In the genomic region with DNA sequence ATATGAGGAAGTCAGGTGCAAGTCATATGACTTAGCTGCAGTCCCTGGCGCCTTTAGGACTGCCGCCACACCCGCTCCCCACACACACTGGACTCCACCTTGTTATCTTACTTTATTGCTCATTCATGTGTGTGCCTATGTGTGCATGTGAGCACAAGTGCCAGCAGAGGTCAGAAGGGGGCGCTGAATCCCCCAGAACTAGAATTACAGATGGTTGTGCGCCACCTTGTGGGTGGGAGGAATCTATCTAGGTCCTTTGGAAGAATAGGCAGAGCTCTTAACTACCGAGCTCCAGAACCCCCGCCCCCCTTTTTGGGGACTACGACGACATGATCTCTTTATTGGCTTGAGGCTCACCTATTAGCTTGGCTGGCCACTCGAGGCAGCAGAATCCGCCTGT, we compare ENCODE assay signal across 13 mouse cellular contexts. TPM values are rescaled to one million over a fixed set of nuclear protein-coding genes. Genes with fewer than 3 reads are reported as not detected.
DNase-seq lines count a peak whose midpoint lies in the region; ATAC-seq and TF ChIP-seq lines count a peak whose summit lies in the region.
"Had no signal": no experiment of that assay in that cellular context is flagged by ENCODE, and none has a peak within 500 bp of the region (broad histone marks: within the 10 kb centered on the region; RNA-seq: fewer than 3 reads in every experiment).

No protein-coding gene starts in this region.

- peak; percentile 30; the same call in 1 of the 2 replicates for TF ChIP-seq CTCF in bone marrow, adult 2 months (IDR thresholded peaks at IDR 0.05; ENCODE audit: control insufficient read depth, insufficient read depth, low read length)

- intact Hi-C loops in left cerebral cortex, postnatal 4 days (cut with DNase I): no loop called here
- intact Hi-C loops in left cerebral cortex, postnatal 36 days (cut with DNase I): no loop called here

- no peak for ATAC-seq in CD4-positive, CD25-positive, alpha-beta regulatory T cell, adult 4 months
- ATAC-seq in megakaryocyte, adult 5-6 weeks (ENCODE audit: poor library complexity, severe bottlenecking): no peak
- ATAC-seq: forebrain, embryonic 14.5 days had no signal

- no peak overlapping the region for H3K27ac ChIP-seq in bone marrow, adult 2 months (ENCODE audit: control insufficient read depth, insufficient read depth, low read depth, low read length, poor library complexity)
- H3K27ac ChIP-seq: macrophage had no signal

- WGBS in bone marrow, adult 2 months: 90% methylated on average over 11 of the region's 11 CpGs

- H3K4me3 ChIP-seq in bone marrow, adult 2 months (replicated peaks; ENCODE audit: control insufficient read depth, low read depth, low read length): no peak overlapping the region

- H3K4me1 ChIP-seq in bone marrow, adult 2 months (ENCODE audit: control insufficient read depth, insufficient read depth, low read length): no peaks in the 10 kb centered on the region

- TF ChIP-seq POLR2A in bone marrow, adult 2 months (IDR thresholded peaks at IDR 0.05; ENCODE audit: borderline replicate concordance, control insufficient read depth, low read depth, low read length): no peak

- DNase-seq in CD4-positive, CD25-positive, alpha-beta regulatory T cell, adult 2 months (ENCODE audit: low read depth, low spot score): peak; percentile 42
- DNase-seq in left cerebral cortex, postnatal 4 days: peak; percentile 46
- DNase-seq in left cerebral cortex, postnatal 36 days (ENCODE audit: low spot score in 2 of 2): no peak
- DNase-seq in 3134 (ENCODE audit: extremely low read depth, insufficient read length, low spot score): peak; percentile 20
- DNase-seq in adrenal gland, postnatal 10 days: no peak
- DNase-seq: cerebellum, adult 18-20 months; heart, adult 18-20 months; right cerebral cortex, adult 18-20 months had no signal

RNA-seq across cellular contexts. Expression of gene Mkrn1, which starts 39.8 kb away (rescaled TPM):
- 10 to 100 TPM; 49.7 to 52.2 TPM for polyA plus RNA-seq in CD4-positive, CD25-positive, alpha-beta regulatory T cell, adult 4 months (2017; shearing (Covaris generic))
- total RNA-seq in left cerebral cortex, postnatal 4 days (2021): 100 to 1,000 TPM; 178 to 181 TPM
- 100 to 1,000 TPM; 131 to 151 TPM for total RNA-seq in left cerebral cortex, postnatal 36 days (2021)
- polyA plus RNA-seq in bone marrow, adult 2 months (2011; ENCODE audit: insufficient read depth, insufficient read length, low replicate concordance, missing spikeins): 291 and 446 TPM in 2 replicates
- total RNA-seq in megakaryocyte, adult 5-6 weeks (2015): 108 and 111 TPM in 2 replicates
- 75.5 and 82.8 TPM in 2 replicates for total RNA-seq in megakaryocyte, adult 5-6 weeks (2017)
- 10 to 100 TPM; 70.7 to 71.5 TPM for total RNA-seq in adrenal gland, postnatal 10 days (2021)

Comparison
In these comparisons a context has a peak if more than half of its experiments do, and no peak if none do; other contexts are left out.
1. DNase-seq: peak in CD4-positive, CD25-positive, alpha-beta regulatory T cell, adult 2 months (single experiment), left cerebral cortex, postnatal 4 days (single experiment) and 3134 (single experiment); none in left cerebral cortex, postnatal 36 days (0 of 2) and adrenal gland, postnatal 10 days (single experiment).